Mouse (Mus musculus): ENCODE results near the gene Malrd1. TPM values are rescaled to one million over a fixed set of nuclear protein-coding genes. Genes with fewer than 3 reads are reported as not detected.

Malrd1 gene
- polyA plus RNA-seq (2015; fragmentation: Nextera tagmentation; extraction: Ambion mirVana): 0.02 TPM in 1 of 2 replicates, not detected in the other

GRCm38 (mm10) chr2:15526241-15526924 is at the start of gene Malrd1:
TSS of gene Malrd1 (plus strand) at chr2:15526479.

Data from urinary bladder, postnatal 0 days (tissue).